Mouse (Mus musculus): ENCODE data around the gene Lmo2.

GRCm38 (mm10) chr2:103945571-103946092 is 12.2 kb upstream of the Lmo2 start:
- TF ChIP-seq CTCF (IDR thresholded peaks at IDR 0.05; ENCODE audit: borderline replicate concordance, insufficient read depth, low read depth, low read length) (no peak), POLR2A (IDR thresholded peaks at IDR 0.05; ENCODE audit: borderline replicate concordance, insufficient read depth, low read length) (no peak)
